Mouse (Mus musculus): ENCODE data around the gene T.

- TF ChIP-seq CTCF (IDR thresholded peaks at IDR 0.05; ENCODE audit: low read depth, low read length) (no peak), POLR2A (IDR thresholded peaks at IDR 0.05; ENCODE audit: extremely low read depth, insufficient read depth, low read length) (no peak)
Measured at GRCm38 (mm10) chr17:8390487-8390886, 43.7 kb upstream of the T start.
